26 mouse cellular contexts compared by ENCODE assay signal in the genomic region with DNA sequence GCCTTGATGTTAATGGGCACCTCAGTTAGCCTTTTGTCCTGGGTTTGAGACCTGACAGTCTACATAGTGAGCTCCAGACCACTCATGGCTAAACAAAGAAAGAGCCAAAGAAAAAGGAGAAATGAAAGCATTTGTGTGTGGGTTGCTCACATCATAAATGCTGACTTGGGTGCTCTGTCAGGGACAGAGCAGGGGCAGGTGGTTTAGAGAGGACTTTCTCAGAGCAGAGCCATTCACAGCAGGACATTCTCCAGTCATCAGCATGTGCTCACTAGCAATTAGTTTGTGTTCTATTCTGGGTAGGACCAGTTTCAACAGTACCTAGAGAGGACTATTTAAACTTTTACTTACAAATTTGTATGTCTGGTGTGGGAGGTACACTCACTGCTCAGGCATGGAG.
"Had no signal": no experiment of that assay in that cellular context is flagged by ENCODE, and none has a peak within 500 bp of the region (broad histone marks: within the 10 kb centered on the region; RNA-seq: fewer than 3 reads in every experiment).

No protein-coding gene starts in this region.

- H3K27ac ChIP-seq: kidney, embryonic 15.5 days; limb, embryonic 10.5 days; limb, embryonic 13.5 days; liver, embryonic 12.5 days; liver, embryonic 15.5 days; lung, embryonic 15.5 days; midbrain, embryonic 10.5 days; midbrain, embryonic 13.5 days; neural tube, embryonic 13.5 days; stomach, embryonic 15.5 days had no signal

- DNase-seq: kidney, adult 11 months; kidney, adult 8-10 months; kidney, postnatal 14 days; kidney, postnatal 4 days; layer of hippocampus, adult 9-11 months; liver; lung, adult 18-20 months; lung, postnatal 10 days; lung, postnatal 36 days; retina, postnatal 1 day; right cerebral cortex, postnatal 4 days; thymus, adult 2 months; thymus, postnatal 25 days had no signal

- ATAC-seq: midbrain, embryonic 13.5 days; midbrain, embryonic 16.5 days had no signal

- H3K4me1 ChIP-seq: limb, embryonic 10.5 days; limb, embryonic 13.5 days; lung, embryonic 15.5 days; midbrain, embryonic 10.5 days; midbrain, embryonic 13.5 days; neural tube, embryonic 13.5 days; stomach, embryonic 15.5 days had no signal

- H3K4me3 ChIP-seq: kidney, embryonic 15.5 days; limb, embryonic 10.5 days; limb, embryonic 13.5 days; liver, embryonic 12.5 days; liver, embryonic 15.5 days; lung, embryonic 15.5 days; megakaryocyte, embryonic 14.5 days; midbrain, embryonic 10.5 days; midbrain, embryonic 13.5 days; myocyte; neural tube, embryonic 13.5 days; stomach, embryonic 15.5 days had no signal
